Comparison of ENCODE assay signal across 21 mouse cellular contexts in genomic region chr10:86769216-86769615, GRCm38 (mm10). TPM values are rescaled to one million over a fixed set of nuclear protein-coding genes. Genes with fewer than 3 reads are reported as not detected.
DNase-seq lines count a peak whose midpoint lies in the region; ATAC-seq and TF ChIP-seq lines count a peak whose summit lies in the region.
"Had no signal": no experiment of that assay in that cellular context is flagged by ENCODE, and none has a peak within 500 bp of the region (broad histone marks: within the 10 kb centered on the region; RNA-seq: fewer than 3 reads in every experiment).

No protein-coding gene starts in this region.

- no peaks in the 10 kb centered on the region for H3K27me3 ChIP-seq in forebrain, embryonic 10.5 days (ENCODE audit: poor library complexity, severe bottlenecking)
- H3K27me3 ChIP-seq in forebrain, embryonic 12.5 days, result no peaks in the 10 kb centered on the region
- no peaks in the 10 kb centered on the region for H3K27me3 ChIP-seq in hindbrain, embryonic 14.5 days (ENCODE audit: control insufficient read depth, insufficient read depth, low read length)
- no peaks in the 10 kb centered on the region for H3K27me3 ChIP-seq in hindbrain, embryonic 11.5 days (ENCODE audit: control insufficient read depth, insufficient read depth, low read length)
- no peaks in the 10 kb centered on the region for H3K27me3 ChIP-seq in stomach, embryonic 14.5 days (ENCODE audit: control insufficient read depth, insufficient read depth, low read length)
- H3K27me3 ChIP-seq in stomach, postnatal 0 days (ENCODE audit: control insufficient read depth, insufficient read depth, low read length), result no peaks in the 10 kb centered on the region
- H3K27me3 ChIP-seq: embryonic facial prominence, embryonic 12.5 days; hindbrain, embryonic 15.5 days had no signal

- H3K27ac ChIP-seq in forebrain, embryonic 10.5 days, result peak overlapping the region; percentile 40; the same call in 1 of the 2 replicates
- no peak overlapping the region for H3K27ac ChIP-seq in forebrain, embryonic 12.5 days
- peak overlapping the region; percentile 61; the same call in 1 of the 2 replicates for H3K27ac ChIP-seq in hindbrain, embryonic 14.5 days
- no peak overlapping the region for H3K27ac ChIP-seq in hindbrain, embryonic 11.5 days (ENCODE audit: low read depth, low read length)
- peak overlapping the region; percentile 36; the same call in 1 of the 2 replicates for H3K27ac ChIP-seq in stomach, embryonic 14.5 days (ENCODE audit: low read length)
- no peak overlapping the region for H3K27ac ChIP-seq in stomach, postnatal 0 days (replicated peaks)
- H3K27ac ChIP-seq: embryonic facial prominence, embryonic 12.5 days; heart, embryonic 10.5 days; hindbrain, embryonic 15.5 days had no signal

- no peak for TF ChIP-seq CTCF in stomach, postnatal 0 days (IDR thresholded peaks at IDR 0.05; ENCODE audit: low read depth)

- DNase-seq in forebrain, embryonic 10.5 days (ENCODE audit: extremely low spot score, low spot score), result no peak
- DNase-seq in hindbrain, embryonic 14.5 days (ENCODE audit: low spot score), result no peak
- DNase-seq in hindbrain, embryonic 11.5 days (ENCODE audit: low spot score), result no peak
- no peak for DNase-seq in stomach, postnatal 0 days (ENCODE audit: low spot score)
- no peak for DNase-seq in right cerebral cortex, adult 18-20 months
- DNase-seq: B cell, adult 2 months; cerebellum, adult 11 months; cerebellum, adult 8-10 months; gastrocnemius, postnatal 10 days had no signal

- ATAC-seq in forebrain, embryonic 12.5 days (ENCODE audit: low FRiP score), result no peak; the same call in 1 of the 2 replicates
- ATAC-seq in hindbrain, embryonic 14.5 days (ENCODE audit: low FRiP score), result no peak
- no peak for ATAC-seq in hindbrain, embryonic 11.5 days (ENCODE audit: low FRiP score)
- no peak for ATAC-seq in stomach, embryonic 14.5 days (ENCODE audit: insufficient number of reproducible peaks, insufficient read depth, low FRiP score, low read depth)
- ATAC-seq in stomach, postnatal 0 days (ENCODE audit: low FRiP score, low TSS enrichment), result no peak
- ATAC-seq: CD4-positive, CD25-positive, alpha-beta regulatory T cell, adult 4 months; inflammation-experienced regulatory T-cells, adult 6 months; intestine, postnatal 0 days had no signal

- WGBS in forebrain, embryonic 10.5 days, result 76% methylated on average over 5 of the region's 5 CpGs
- 71% methylated on average over 5 of the region's 5 CpGs for WGBS in forebrain, embryonic 12.5 days
- WGBS in hindbrain, embryonic 14.5 days, result 56% methylated on average over 5 of the region's 5 CpGs
- WGBS in hindbrain, embryonic 11.5 days, result 64% methylated on average over 5 of the region's 5 CpGs
- 45% methylated on average over 5 of the region's 5 CpGs for WGBS in stomach, embryonic 14.5 days
- WGBS in stomach, postnatal 0 days, result 46% methylated on average over 5 of the region's 5 CpGs

- peaks cover 10% of the 10 kb centered on the region for H3K4me1 ChIP-seq in forebrain, embryonic 10.5 days
- H3K4me1 ChIP-seq in forebrain, embryonic 12.5 days, result peaks cover 12% of the 10 kb centered on the region
- peaks cover 8% of the 10 kb centered on the region; the same call in 1 of the 2 replicates for H3K4me1 ChIP-seq in hindbrain, embryonic 14.5 days (replicated peaks; ENCODE audit: control insufficient read depth, insufficient read depth, low read length)
- H3K4me1 ChIP-seq in hindbrain, embryonic 11.5 days (replicated peaks; ENCODE audit: control insufficient read depth, insufficient read depth, low read length), result no peaks in the 10 kb centered on the region
- peaks cover 3% of the 10 kb centered on the region; the same call in 1 of the 2 replicates for H3K4me1 ChIP-seq in stomach, embryonic 14.5 days (ENCODE audit: control insufficient read depth, insufficient read depth, low read length)
- H3K4me1 ChIP-seq in stomach, postnatal 0 days (replicated peaks; ENCODE audit: control insufficient read depth, insufficient read depth), result no peaks in the 10 kb centered on the region
- H3K4me1 ChIP-seq: embryonic facial prominence, embryonic 12.5 days; heart, embryonic 10.5 days had no signal

- no peak overlapping the region for H3K9ac ChIP-seq in forebrain, embryonic 12.5 days
- H3K9ac ChIP-seq in hindbrain, embryonic 14.5 days, result no peak overlapping the region
- no peak overlapping the region for H3K9ac ChIP-seq in hindbrain, embryonic 11.5 days (ENCODE audit: low read depth, low read length)
- H3K9ac ChIP-seq in stomach, embryonic 14.5 days (replicated peaks; ENCODE audit: low read depth, low read length), result no peak overlapping the region
- H3K9ac ChIP-seq in stomach, postnatal 0 days (ENCODE audit: low read length), result no peak overlapping the region
- H3K9ac ChIP-seq: embryonic facial prominence, embryonic 12.5 days; hindbrain, embryonic 15.5 days had no signal

- TF ChIP-seq EP300 in stomach, postnatal 0 days (optimal IDR thresholded peaks at IDR 0.05), result no peak

- H3K4me3 ChIP-seq in forebrain, embryonic 10.5 days, result no peak overlapping the region
- no peak overlapping the region for H3K4me3 ChIP-seq in forebrain, embryonic 12.5 days (replicated peaks)
- no peak overlapping the region for H3K4me3 ChIP-seq in hindbrain, embryonic 14.5 days (replicated peaks; ENCODE audit: low read length)
- no peak overlapping the region for H3K4me3 ChIP-seq in hindbrain, embryonic 11.5 days (ENCODE audit: low read depth, low read length)
- no peak overlapping the region for H3K4me3 ChIP-seq in stomach, embryonic 14.5 days (ENCODE audit: low read depth, low read length)
- H3K4me3 ChIP-seq in stomach, postnatal 0 days (ENCODE audit: low read depth, low read length), result no peak overlapping the region
- H3K4me3 ChIP-seq: embryonic facial prominence, embryonic 12.5 days; heart, embryonic 10.5 days; hindbrain, embryonic 15.5 days had no signal

- no peaks in the 10 kb centered on the region for H3K9me3 ChIP-seq in forebrain, embryonic 10.5 days
- no peaks in the 10 kb centered on the region for H3K9me3 ChIP-seq in forebrain, embryonic 12.5 days
- H3K9me3 ChIP-seq in hindbrain, embryonic 14.5 days (ENCODE audit: control insufficient read depth, low read length), result no peaks in the 10 kb centered on the region
- no peaks in the 10 kb centered on the region for H3K9me3 ChIP-seq in hindbrain, embryonic 11.5 days (ENCODE audit: control insufficient read depth, low read length)
- H3K9me3 ChIP-seq in stomach, embryonic 14.5 days (ENCODE audit: control insufficient read depth, low read depth, low read length), result no peaks in the 10 kb centered on the region
- H3K9me3 ChIP-seq in stomach, postnatal 0 days (ENCODE audit: control insufficient read depth, low read length), result no peaks in the 10 kb centered on the region
- H3K9me3 ChIP-seq: embryonic facial prominence, embryonic 12.5 days; heart, embryonic 10.5 days; hindbrain, embryonic 15.5 days had no signal

- no peak overlapping the region for H3K4me2 ChIP-seq in forebrain, embryonic 12.5 days
- H3K4me2 ChIP-seq in hindbrain, embryonic 14.5 days (replicated peaks), result no peak overlapping the region
- H3K4me2 ChIP-seq in hindbrain, embryonic 11.5 days (replicated peaks; ENCODE audit: low read depth, low read length), result no peak overlapping the region
- no peak overlapping the region for H3K4me2 ChIP-seq in stomach, embryonic 14.5 days (replicated peaks; ENCODE audit: low read depth, low read length)
- no peak overlapping the region for H3K4me2 ChIP-seq in stomach, postnatal 0 days (replicated peaks; ENCODE audit: low read depth)
- H3K4me2 ChIP-seq: embryonic facial prominence, embryonic 12.5 days; hindbrain, embryonic 15.5 days had no signal

- H3K36me3 ChIP-seq in forebrain, embryonic 10.5 days (replicated peaks), result no peaks in the 10 kb centered on the region
- no peaks in the 10 kb centered on the region for H3K36me3 ChIP-seq in forebrain, embryonic 12.5 days (replicated peaks)
- H3K36me3 ChIP-seq in hindbrain, embryonic 14.5 days (replicated peaks; ENCODE audit: control insufficient read depth, insufficient read depth), result no peaks in the 10 kb centered on the region
- H3K36me3 ChIP-seq in hindbrain, embryonic 11.5 days (ENCODE audit: control insufficient read depth, insufficient read depth, low read length), result no peaks in the 10 kb centered on the region
- no peaks in the 10 kb centered on the region for H3K36me3 ChIP-seq in stomach, embryonic 14.5 days (ENCODE audit: control insufficient read depth, insufficient read depth, low read length)
- H3K36me3 ChIP-seq in stomach, postnatal 0 days (ENCODE audit: control insufficient read depth, insufficient read depth, low read length), result no peaks in the 10 kb centered on the region
- H3K36me3 ChIP-seq: embryonic facial prominence, embryonic 12.5 days; heart, embryonic 10.5 days; hindbrain, embryonic 15.5 days had no signal

RNA-seq across cellular contexts. Expression of gene Gm49358, which starts 5.4 kb away (rescaled TPM):
- polyA plus RNA-seq in forebrain, embryonic 10.5 days (2016; fragmentation: Nextera tagmentation; extraction: Ambion mirVana), result not detected in 2 replicates
- not detected in 2 replicates for polyA plus RNA-seq in forebrain, embryonic 12.5 days (2016; fragmentation: Nextera tagmentation; extraction: Ambion mirVana)
- 0.80 TPM in 1 of 2 replicates, not detected in the other for polyA plus RNA-seq in hindbrain, embryonic 14.5 days (2014; fragmentation: Nextera tagmentation; extraction: Ambion mirVana)
- not detected in 2 replicates for polyA plus RNA-seq in hindbrain, embryonic 11.5 days (2014; fragmentation: Nextera tagmentation; extraction: Ambion mirVana)
- 0.43 TPM in 1 of 2 replicates, not detected in the other for polyA plus RNA-seq in stomach, embryonic 14.5 days (2014; fragmentation: Nextera tagmentation; extraction: Ambion mirVana)
- polyA plus RNA-seq in stomach, postnatal 0 days (2015; fragmentation: Nextera tagmentation; extraction: Ambion mirVana), result not detected in 2 replicates
- polyA plus RNA-seq: brain, embryonic 14.5 days; CD4-positive, CD25-positive, alpha-beta regulatory T cell, adult 4 months; cortical plate, adult 2 months; embryonic facial prominence, embryonic 12.5 days; frontal cortex, adult 2 months; heart, embryonic 10.5 days; heart, embryonic 14.5 days; hindbrain, embryonic 15.5 days; inflammation-experienced regulatory T-cells, adult 6 months; intestine, postnatal 0 days had no signal

RNA-seq across cellular contexts. Expression of gene Nt5dc3, which starts 9.6 kb away (rescaled TPM):
- 0.62 and 1.0 TPM in 2 replicates for polyA plus RNA-seq in forebrain, embryonic 10.5 days (2016; fragmentation: Nextera tagmentation; extraction: Ambion mirVana)
- polyA plus RNA-seq in forebrain, embryonic 12.5 days (2016; fragmentation: Nextera tagmentation; extraction: Ambion mirVana), result 2.4 and 2.9 TPM in 2 replicates
- 17.3 and 19.3 TPM in 2 replicates for polyA plus RNA-seq in hindbrain, embryonic 14.5 days (2014; fragmentation: Nextera tagmentation; extraction: Ambion mirVana)
- polyA plus RNA-seq in hindbrain, embryonic 11.5 days (2014; fragmentation: Nextera tagmentation; extraction: Ambion mirVana), result 1.5 and 1.7 TPM in 2 replicates
- polyA plus RNA-seq in stomach, embryonic 14.5 days (2014; fragmentation: Nextera tagmentation; extraction: Ambion mirVana), result 2.1 and 2.2 TPM in 2 replicates
- polyA plus RNA-seq in stomach, postnatal 0 days (2015; fragmentation: Nextera tagmentation; extraction: Ambion mirVana), result 1.2 TPM in 2 replicates

Comparison
In these comparisons a context has a peak if more than half of its experiments do, and no peak if none do; other contexts are left out.
1. H3K27ac ChIP-seq: peak in forebrain, embryonic 10.5 days (single experiment), hindbrain, embryonic 14.5 days (single experiment) and stomach, embryonic 14.5 days (single experiment); none in forebrain, embryonic 12.5 days (single experiment), hindbrain, embryonic 11.5 days (single experiment) and stomach, postnatal 0 days (single experiment).